Mouse (Mus musculus) midbrain, embryonic 14.5 days (tissue): Measurements from ENCODE around the gene Lmbrd2. TPM values are rescaled to one million over a fixed set of nuclear protein-coding genes. Genes with fewer than 3 reads are reported as not detected.

ENCODE experiments used
- ATAC-seq: fragments of 200-750 bp; cut with Nextera tagmentation; 2 replicates; pipeline ENCODE4 v1.8.0; 2017; ENCODE audit warnings: moderate number of reproducible peaks, moderate library complexity; ENCODE audit not compliant: low FRiP score, low TSS enrichment
- DNase-seq: peaks from one replicate; pipeline ENCODE4 v3.0.0-alpha.2; 2015
- H3K27ac ChIP-seq: fragments of 300-500 bp; sonication (generic); replicated peaks from 2 replicates; pipeline ENCODE4 v1.5.1; 2014; ENCODE audit warnings: mild to moderate bottlenecking, low read depth, low read length, moderate library complexity
- H3K27me3 ChIP-seq: fragments of 300-500 bp; sonication (generic); 2 replicates; pipeline ENCODE4 v1.6.1; 2014; ENCODE audit warnings: low read length, control low read depth, mixed read lengths; ENCODE audit not compliant: control insufficient read depth, insufficient read depth
- H3K36me3 ChIP-seq: fragments of 300-500 bp; sonication (generic); 2 replicates; pipeline ENCODE4 v1.6.1; 2014; ENCODE audit warnings: low read length, control low read depth; ENCODE audit not compliant: control insufficient read depth, insufficient read depth
- H3K4me1 ChIP-seq: fragments of 300-500 bp; sonication (generic); 2 replicates; pipeline ENCODE4 v1.6.1; 2014; ENCODE audit warnings: mild to moderate bottlenecking, antibody characterized with exemption, low read length, control low read depth; ENCODE audit not compliant: control insufficient read depth, insufficient read depth
- H3K4me2 ChIP-seq: fragments of 300-500 bp; sonication (generic); 2 replicates; pipeline ENCODE4 v1.6.1; 2014; ENCODE audit warnings: mild to moderate bottlenecking, low read length, moderate library complexity
- H3K4me3 ChIP-seq: fragments of 300-500 bp; sonication (generic); replicated peaks from 2 replicates; pipeline ENCODE4 v1.5.1; 2014; ENCODE audit warnings: low read depth, low read length
- H3K9ac ChIP-seq: fragments of 300-500 bp; sonication (generic); replicated peaks from 2 replicates; pipeline ENCODE4 v1.6.1; 2014; ENCODE audit warnings: mild to moderate bottlenecking, low read length, moderate library complexity
- H3K9me3 ChIP-seq: fragments of 300-500 bp; sonication (generic); 2 replicates; pipeline ENCODE4 v1.6.1; 2016; ENCODE audit warnings: low read length, control low read depth, mixed read lengths; ENCODE audit not compliant: control insufficient read depth
- WGBS: fragments of 180-500 bp; shearing (Covaris S2); extraction: QIAGEN DNeasy Blood & Tissue Kit; methylation state at CpG from one replicate; pipeline ENCODE4 v1.1.7; 2014; 5-methylcytosine and 5-hydroxymethylcytosine counted together
- polyA plus RNA-seq: library from polyadenylated mRNA; unstranded; fragments of >200 nt; fragmentation: Nextera tagmentation; extraction: Ambion mirVana; gene quantifications from 2 replicates; pipeline ENCODE4 v1.2.1, GENCODE M21; 2014

Lmbrd2 gene
- polyA plus RNA-seq, 1 experiment from 2014 or later, result 9.0 TPM

GRCm38 (mm10) chr15:9111648-9112047, 28.7 kb upstream of the Lmbrd2 start:
- no peak overlapping the region for H3K4me3 ChIP-seq
- no peak overlapping the region for H3K27ac ChIP-seq
- peaks cover 68% of the 10 kb centered on the region for H3K36me3 ChIP-seq
- no peak for ATAC-seq
- no peak overlapping the region for H3K4me2 ChIP-seq
- WGBS, result 88% methylated on average over 3 of the region's 3 CpGs
- no peak for DNase-seq
- H3K4me1 ChIP-seq, result no peaks in the 10 kb centered on the region
- no peaks in the 10 kb centered on the region for H3K27me3 ChIP-seq
- no peak overlapping the region for H3K9ac ChIP-seq
- no peaks in the 10 kb centered on the region for H3K9me3 ChIP-seq

GRCm38 (mm10) chr15:9113556-9113955, 26.8 kb upstream of the Lmbrd2 start:
- Histone ChIP-seq H3K9me3 (no peaks in the 10 kb centered on the region), H3K4me3 (no peak overlapping the region), H3K36me3 (peaks cover 75% of the 10 kb centered on the region), H3K4me1 (no peaks in the 10 kb centered on the region), H3K4me2 (no peak overlapping the region), H3K27me3 (no peaks in the 10 kb centered on the region), H3K9ac (no peak overlapping the region), H3K27ac (no peak overlapping the region)
- ATAC-seq (no peak), DNase-seq (no peak)
- 86% methylated on average over 9 of the region's 9 CpGs for WGBS

- Histone ChIP-seq H3K27me3 (no peaks in the 10 kb centered on the region), H3K4me1 (no peaks in the 10 kb centered on the region), H3K9me3 (no peaks in the 10 kb centered on the region), H3K36me3 (peaks cover 76% of the 10 kb centered on the region), H3K4me3 (no peak overlapping the region), H3K4me2 (no peak overlapping the region), H3K9ac (no peak overlapping the region), H3K27ac (no peak overlapping the region)
- ATAC-seq, result no peak
- no peak for DNase-seq
- WGBS, result 89% methylated on average over 4 of the region's 4 CpGs
Observed at GRCm38 (mm10) chr15:9114131-9114530, 26.2 kb upstream of the Lmbrd2 start.

GRCm38 (mm10) chr15:9114599-9114998, 25.8 kb upstream of the Lmbrd2 start:
- Histone ChIP-seq H3K4me2 (no peak overlapping the region), H3K27me3 (no peaks in the 10 kb centered on the region), H3K9ac (no peak overlapping the region), H3K36me3 (peaks cover 79% of the 10 kb centered on the region), H3K4me3 (no peak overlapping the region), H3K27ac (no peak overlapping the region), H3K4me1 (no peaks in the 10 kb centered on the region), H3K9me3 (no peaks in the 10 kb centered on the region)
- ATAC-seq (no peak), DNase-seq (no peak)
- WGBS, result 83% methylated on average over 5 of the region's 5 CpGs

- Histone ChIP-seq H3K9ac (no peak overlapping the region), H3K27me3 (no peaks in the 10 kb centered on the region), H3K4me1 (no peaks in the 10 kb centered on the region), H3K9me3 (no peaks in the 10 kb centered on the region), H3K4me3 (no peak overlapping the region), H3K27ac (no peak overlapping the region), H3K4me2 (no peak overlapping the region), H3K36me3 (peaks cover 83% of the 10 kb centered on the region)
- DNase-seq (no peak), ATAC-seq (no peak)
- 89% methylated on average over 4 of the region's 4 CpGs for WGBS
Observed at GRCm38 (mm10) chr15:9118852-9119251, 21.5 kb upstream of the Lmbrd2 start.

GRCm38 (mm10) chr15:9120081-9120480, 20.3 kb upstream of the Lmbrd2 start:
- Histone ChIP-seq H3K36me3 (peaks cover 83% of the 10 kb centered on the region), H3K9me3 (no peaks in the 10 kb centered on the region), H3K4me2 (no peak overlapping the region), H3K27ac (no peak overlapping the region), H3K4me1 (no peaks in the 10 kb centered on the region), H3K27me3 (no peaks in the 10 kb centered on the region), H3K9ac (no peak overlapping the region), H3K4me3 (no peak overlapping the region)
- ATAC-seq, result peak; percentile 66; the same call in 1 of the 2 replicates
- peak; percentile 86 for DNase-seq
- WGBS, result 86% methylated on average over 2 of the region's 2 CpGs

GRCm38 (mm10) chr15:9122989-9123388, 17.4 kb upstream of the Lmbrd2 start:
- ATAC-seq (no peak), DNase-seq (no peak)
- Histone ChIP-seq H3K9me3 (no peaks in the 10 kb centered on the region), H3K4me2 (no peak overlapping the region), H3K4me3 (no peak overlapping the region), H3K27me3 (no peaks in the 10 kb centered on the region), H3K9ac (no peak overlapping the region), H3K27ac (no peak overlapping the region), H3K36me3 (peaks cover 68% of the 10 kb centered on the region), H3K4me1 (no peaks in the 10 kb centered on the region)
- whole genome bisulfite sequencing, result 94% methylated on average over 4 of the region's 4 CpGs

GRCm38 (mm10) chr15:9124856-9125255, 15.5 kb upstream of the Lmbrd2 start:
- H3K4me1 ChIP-seq, result no peaks in the 10 kb centered on the region
- H3K36me3 ChIP-seq, result peaks cover 65% of the 10 kb centered on the region
- no peak for ATAC-seq
- H3K9ac ChIP-seq, result no peak overlapping the region
- H3K27ac ChIP-seq, result no peak overlapping the region
- DNase-seq, result no peak
- no peak overlapping the region for H3K4me3 ChIP-seq
- no peak overlapping the region for H3K4me2 ChIP-seq
- H3K9me3 ChIP-seq, result no peaks in the 10 kb centered on the region
- no peaks in the 10 kb centered on the region for H3K27me3 ChIP-seq
- 93% methylated on average over 21 of the region's 21 CpGs for WGBS

- WGBS, result 92% methylated on average over 7 of the region's 7 CpGs
- H3K9ac ChIP-seq, result no peak overlapping the region
- DNase-seq (no peak), ATAC-seq (no peak)
- H3K4me2 ChIP-seq, result no peak overlapping the region
- no peak overlapping the region for H3K27ac ChIP-seq
- no peaks in the 10 kb centered on the region for H3K4me1 ChIP-seq
- no peaks in the 10 kb centered on the region for H3K9me3 ChIP-seq
- H3K27me3 ChIP-seq, result no peaks in the 10 kb centered on the region
- H3K4me3 ChIP-seq, result no peak overlapping the region
- peaks cover 64% of the 10 kb centered on the region for H3K36me3 ChIP-seq
Observed at GRCm38 (mm10) chr15:9127051-9127791, 13.1 kb upstream of the Lmbrd2 start.
